Comparison of ENCODE assay signal across 7 mouse cellular contexts in the genomic region with DNA sequence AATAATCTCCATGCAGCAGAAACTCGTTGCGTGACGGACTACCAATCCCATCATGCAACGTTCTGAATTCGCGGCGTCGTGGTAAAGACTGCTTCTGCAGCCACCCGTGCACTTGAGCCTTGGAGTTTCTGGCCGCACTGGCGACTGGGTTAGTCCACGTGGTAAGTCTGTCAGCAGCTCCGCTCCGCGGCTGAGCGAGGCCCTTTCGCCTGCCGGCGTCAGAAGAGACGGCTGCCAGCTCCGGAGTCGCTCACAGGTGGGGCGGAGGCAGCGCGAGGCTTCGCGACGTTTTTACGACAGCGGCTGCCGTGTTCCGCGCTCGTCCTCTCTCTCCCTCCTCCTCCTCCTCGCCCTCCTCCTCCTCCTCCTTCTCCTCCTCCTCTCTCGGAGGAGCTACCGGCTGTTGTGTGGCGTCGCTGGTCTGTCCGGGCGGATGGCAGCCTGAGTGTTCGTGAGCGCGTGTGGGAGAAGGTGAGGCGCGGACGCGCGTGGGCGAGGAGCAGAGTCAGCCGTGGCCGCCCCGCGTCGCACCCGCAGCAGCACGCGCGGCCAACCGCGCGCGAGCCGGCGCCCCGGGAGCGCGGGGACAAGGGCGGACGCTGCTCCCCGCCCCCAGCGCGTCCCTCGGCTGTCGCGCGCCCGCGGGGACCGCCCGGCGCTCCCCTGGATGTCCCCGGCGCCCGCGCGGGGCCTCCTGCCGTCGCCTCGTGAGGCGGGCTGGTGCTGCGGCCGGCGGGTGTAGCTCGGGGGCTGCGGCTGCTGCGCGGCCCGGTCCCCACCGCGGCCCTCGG. TPM values are rescaled to one million over a fixed set of nuclear protein-coding genes. Genes with fewer than 3 reads are reported as not detected.
DNase-seq lines count a peak whose midpoint lies in the region; ATAC-seq lines count a peak whose summit lies in the region.

Gene Cdk8 (plus strand): TSS at position 367 of the 791 bp plus-strand sequence.

- H3K36me3 ChIP-seq in embryonic facial prominence, embryonic 11.5 days (replicated peaks; ENCODE audit: control insufficient read depth, insufficient read depth, low read depth, low read length): no peaks in the 10 kb centered on the region
- 0 out of 2 replicates have a peak, but pooled peaks cover 4% of the 10 kb centered on the region for H3K36me3 ChIP-seq in limb, embryonic 10.5 days
- no peaks in the 10 kb centered on the region for H3K36me3 ChIP-seq in midbrain, embryonic 13.5 days

- H3K9me3 ChIP-seq in embryonic facial prominence, embryonic 11.5 days (replicated peaks; ENCODE audit: control insufficient read depth, low read length): no peaks in the 10 kb centered on the region
- no peaks in the 10 kb centered on the region for H3K9me3 ChIP-seq in limb, embryonic 10.5 days (replicated peaks)
- no peaks in the 10 kb centered on the region for H3K9me3 ChIP-seq in midbrain, embryonic 13.5 days

- peak; percentile 95 for DNase-seq in adrenal gland, postnatal 14 days
- peak; percentile 97 for DNase-seq in embryonic facial prominence, embryonic 11.5 days (ENCODE audit: low spot score)
- DNase-seq in kidney, adult 11 months: peak; percentile 94
- DNase-seq in limb, embryonic 10.5 days (ENCODE audit: low spot score): peak; percentile 96
- DNase-seq in spleen, adult 12 weeks (ENCODE audit: low spot score): peak; percentile 95

- H3K27me3 ChIP-seq in embryonic facial prominence, embryonic 11.5 days (ENCODE audit: control insufficient read depth, insufficient read depth, low read length): no peaks in the 10 kb centered on the region
- no peaks in the 10 kb centered on the region for H3K27me3 ChIP-seq in limb, embryonic 10.5 days (ENCODE audit: low read depth, poor library complexity, severe bottlenecking)
- no peaks in the 10 kb centered on the region for H3K27me3 ChIP-seq in midbrain, embryonic 13.5 days

- ATAC-seq in embryonic facial prominence, embryonic 11.5 days (replicated peaks; ENCODE audit: insufficient number of reproducible peaks, low FRiP score, low TSS enrichment, low read depth): peak; percentile 89
- peak; percentile 86 for ATAC-seq in granulocyte monocyte progenitor cell, adult 5-6 weeks (replicated peaks; ENCODE audit: poor library complexity, severe bottlenecking)
- ATAC-seq in midbrain, embryonic 13.5 days: peak; percentile 94

- H3K9ac ChIP-seq in embryonic facial prominence, embryonic 11.5 days (replicated peaks; ENCODE audit: low read length): peak within 1 kb of the TSS; percentile 87
- peak within 1 kb of the TSS; percentile 95 for H3K9ac ChIP-seq in midbrain, embryonic 13.5 days (replicated peaks)

- peak within 1 kb of the TSS; percentile 84 for H3K4me3 ChIP-seq in embryonic facial prominence, embryonic 11.5 days (ENCODE audit: low read depth, low read length)
- H3K4me3 ChIP-seq in limb, embryonic 10.5 days: peak within 1 kb of the TSS; percentile 88
- peak within 1 kb of the TSS; percentile 91 for H3K4me3 ChIP-seq in midbrain, embryonic 13.5 days (replicated peaks)

- peak within 1 kb of the TSS; percentile 93 for H3K27ac ChIP-seq in embryonic facial prominence, embryonic 11.5 days (replicated peaks; ENCODE audit: low read depth, low read length)
- peak within 1 kb of the TSS; percentile 95 for H3K27ac ChIP-seq in limb, embryonic 10.5 days
- H3K27ac ChIP-seq in midbrain, embryonic 13.5 days: peak within 1 kb of the TSS; percentile 97

- no peaks in the 10 kb centered on the region for H3K4me1 ChIP-seq in embryonic facial prominence, embryonic 11.5 days (ENCODE audit: control insufficient read depth, insufficient read depth, low read length)
- H3K4me1 ChIP-seq in limb, embryonic 10.5 days: peaks cover 10% of the 10 kb centered on the region
- H3K4me1 ChIP-seq in midbrain, embryonic 13.5 days (replicated peaks): peaks cover 34% of the 10 kb centered on the region

- under 1% methylated on average over 68 of the region's 102 CpGs for WGBS in embryonic facial prominence, embryonic 11.5 days
- WGBS in limb, embryonic 10.5 days: 0% methylated on average over 77 of the region's 102 CpGs
- WGBS in midbrain, embryonic 13.5 days: under 1% methylated on average over 88 of the region's 102 CpGs

- H3K4me2 ChIP-seq in embryonic facial prominence, embryonic 11.5 days (ENCODE audit: low read depth, low read length): peak within 1 kb of the TSS; percentile 81
- peak within 1 kb of the TSS; percentile 66 for H3K4me2 ChIP-seq in midbrain, embryonic 13.5 days (replicated peaks)

RNA-seq across cellular contexts. Expression of gene Cdk8, which starts in this region (rescaled TPM):
- total RNA-seq in adrenal gland, postnatal 14 days (2021): 73.2 and 74.4 TPM in 2 replicates
- 33.8 and 39.0 TPM in 2 replicates for polyA plus RNA-seq in embryonic facial prominence, embryonic 11.5 days (2014; fragmentation: Nextera tagmentation; extraction: Ambion mirVana)
- total RNA-seq in granulocyte monocyte progenitor cell, adult 5-6 weeks (2014; fragmentation: Nextera tagmentation): 36.1 and 56.1 TPM in 2 replicates
- 43.8 and 49.3 TPM in 2 replicates for total RNA-seq in granulocyte monocyte progenitor cell, adult 5-6 weeks (2017)
- 25.8 and 26.1 TPM in 2 replicates for polyA plus RNA-seq in limb, embryonic 10.5 days (2016; fragmentation: Nextera tagmentation; extraction: Ambion mirVana)
- polyA plus RNA-seq in midbrain, embryonic 13.5 days (2015; fragmentation: Nextera tagmentation; extraction: Ambion mirVana): 21.8 and 25.6 TPM in 2 replicates

Comparison
In these comparisons a context has a peak if more than half of its experiments do, and no peak if none do; other contexts are left out.
1. Peak in every context shown above with its lines: DNase-seq, ATAC-seq, H3K4me3 ChIP-seq and H3K27ac ChIP-seq.